ENCODE assay signal across 9 mouse cellular contexts in genomic region chr7:44866276-44867009, GRCm38 (mm10). TPM values are rescaled to one million over a fixed set of nuclear protein-coding genes. Genes with fewer than 3 reads are reported as not detected.
A peak's percentile ranks its signal among the peaks of the same experiment; 100 is the strongest.
DNase-seq lines count a peak whose midpoint lies in the region; ATAC-seq lines count a peak whose summit lies in the region.
"Had no signal": no experiment of that assay in that cellular context is flagged by ENCODE, and none has a peak within 500 bp of the region (broad histone marks: within the 10 kb centered on the region; RNA-seq: fewer than 3 reads in every experiment).

No protein-coding gene starts in this region.

- WGBS in forebrain, embryonic 11.5 days: 72% methylated on average over 15 of the region's 15 CpGs
- 75% methylated on average over 15 of the region's 15 CpGs for WGBS in limb, embryonic 11.5 days

- no peak overlapping the region for H3K27ac ChIP-seq in forebrain, embryonic 11.5 days (ENCODE audit: low read depth, low read length)
- no peak overlapping the region for H3K27ac ChIP-seq in limb, embryonic 11.5 days (replicated peaks; ENCODE audit: low read depth, low read length)

- peaks cover 29% of the 10 kb centered on the region for H3K4me1 ChIP-seq in forebrain, embryonic 11.5 days (replicated peaks; ENCODE audit: control insufficient read depth, insufficient read depth, low read length)
- H3K4me1 ChIP-seq in limb, embryonic 11.5 days (ENCODE audit: control insufficient read depth, insufficient read depth, low read length): peaks cover 24% of the 10 kb centered on the region

- H3K27me3 ChIP-seq in forebrain, embryonic 11.5 days (ENCODE audit: control insufficient read depth, insufficient read depth, low read length): no peaks in the 10 kb centered on the region
- H3K27me3 ChIP-seq in limb, embryonic 11.5 days (ENCODE audit: control insufficient read depth, insufficient read depth, low read length): no peaks in the 10 kb centered on the region
- H3K27me3 ChIP-seq: Patski had no signal

- no peak overlapping the region for H3K4me3 ChIP-seq in forebrain, embryonic 11.5 days (ENCODE audit: low read depth, low read length)
- H3K4me3 ChIP-seq in limb, embryonic 11.5 days (ENCODE audit: low read depth, low read length): no peak overlapping the region

- ATAC-seq in forebrain, embryonic 11.5 days (replicated peaks; ENCODE audit: low FRiP score): no peak
- no peak for ATAC-seq in limb, embryonic 11.5 days (ENCODE audit: insufficient number of reproducible peaks, low FRiP score, low TSS enrichment, low read depth)
- peak; percentile 22 for ATAC-seq in megakaryocyte-erythroid progenitor cell, adult 5-6 weeks (replicated peaks; ENCODE audit: low FRiP score, low TSS enrichment, poor library complexity, severe bottlenecking)
- ATAC-seq: Patski had no signal

- intact Hi-C loops in left cerebral cortex, postnatal 4 days (cut with DNase I): no loop called here
- intact Hi-C loops in left cerebral cortex, postnatal 14 days (cut with DNase I): no loop called here
- intact Hi-C loops in heart, postnatal 25 days (cut with DNase I): loop anchor here (10.0 kb wide), 1 partner anchor 848 kb away; the partner anchor contains the start of genes Rpl18 and Sphk2

- peak; percentile 49 for DNase-seq in left cerebral cortex, postnatal 4 days
- DNase-seq in left cerebral cortex, postnatal 14 days (ENCODE audit: low spot score in 2 of 2): no peak
- DNase-seq in forebrain, embryonic 11.5 days (ENCODE audit: low spot score): no peak
- peak; percentile 59 for DNase-seq in heart, postnatal 25 days (ENCODE audit: low spot score)
- no peak for DNase-seq in limb, embryonic 11.5 days (ENCODE audit: low spot score)
- DNase-seq in layer of hippocampus, postnatal 36 days: no peak
- DNase-seq in right cerebral cortex, postnatal 25 days: no peak

- H3K4me2 ChIP-seq in forebrain, embryonic 11.5 days (ENCODE audit: low read depth, low read length, severe bottlenecking): peak overlapping the region; percentile 15; the same call in 1 of the 2 replicates
- H3K4me2 ChIP-seq in limb, embryonic 11.5 days (ENCODE audit: low read depth, severe bottlenecking): peak overlapping the region; percentile 10; the same call in 1 of the 2 replicates

- H3K36me3 ChIP-seq in forebrain, embryonic 11.5 days (ENCODE audit: control insufficient read depth, insufficient read depth, low read length): peaks cover 20% of the 10 kb centered on the region
- peaks cover 34% of the 10 kb centered on the region; the same call in 1 of the 2 replicates for H3K36me3 ChIP-seq in limb, embryonic 11.5 days (ENCODE audit: control insufficient read depth, insufficient read depth, low read length)

- peak overlapping the region; percentile 20; the same call in 1 of the 2 replicates for H3K9ac ChIP-seq in forebrain, embryonic 11.5 days (ENCODE audit: low read length)
- H3K9ac ChIP-seq in limb, embryonic 11.5 days (ENCODE audit: low read length): no peak overlapping the region

- H3K9me3 ChIP-seq in forebrain, embryonic 11.5 days (ENCODE audit: control insufficient read depth, low read length): no peaks in the 10 kb centered on the region
- H3K9me3 ChIP-seq in limb, embryonic 11.5 days (ENCODE audit: control insufficient read depth, low read length): no peaks in the 10 kb centered on the region

RNA-seq across cellular contexts. Expression of gene Ptov1, which starts 3.1 kb away (rescaled TPM):
- 100 to 1,000 TPM; 423 to 428 TPM for total RNA-seq in left cerebral cortex, postnatal 4 days (2021)
- total RNA-seq in left cerebral cortex, postnatal 14 days (2021): 100 to 1,000 TPM; 263 to 271 TPM
- polyA plus RNA-seq in forebrain, embryonic 11.5 days (2014; fragmentation: Nextera tagmentation; extraction: Ambion mirVana): 454 and 526 TPM in 2 replicates
- 100 to 1,000 TPM; 153 to 165 TPM for total RNA-seq in heart, postnatal 25 days (2021)
- polyA plus RNA-seq in limb, embryonic 11.5 days (2014; fragmentation: Nextera tagmentation; extraction: Ambion mirVana): 410 and 427 TPM in 2 replicates
- total RNA-seq in megakaryocyte-erythroid progenitor cell, adult 5-6 weeks (2014; fragmentation: Nextera tagmentation): 79.6 and 88.8 TPM in 2 replicates
- total RNA-seq in megakaryocyte-erythroid progenitor cell, adult 5-6 weeks (2017): 19.6 and 40.9 TPM in 2 replicates
- 100 to 1,000 TPM; 346 to 359 TPM for total RNA-seq in layer of hippocampus, postnatal 36 days (2021)

RNA-seq across cellular contexts. Expression of gene Pnkp, which starts 9.5 kb away (rescaled TPM):
- total RNA-seq in left cerebral cortex, postnatal 4 days (2021): 10 to 100 TPM; 27.5 to 29.3 TPM
- 10 to 100 TPM; 26.1 to 28.7 TPM for total RNA-seq in left cerebral cortex, postnatal 14 days (2021)
- 31.6 and 32.1 TPM in 2 replicates for polyA plus RNA-seq in forebrain, embryonic 11.5 days (2014; fragmentation: Nextera tagmentation; extraction: Ambion mirVana)
- total RNA-seq in heart, postnatal 25 days (2021): 10 to 100 TPM; 16.0 to 16.6 TPM
- 31.0 and 31.2 TPM in 2 replicates for polyA plus RNA-seq in limb, embryonic 11.5 days (2014; fragmentation: Nextera tagmentation; extraction: Ambion mirVana)
- total RNA-seq in megakaryocyte-erythroid progenitor cell, adult 5-6 weeks (2014; fragmentation: Nextera tagmentation): 25.2 and 58.9 TPM in 2 replicates
- total RNA-seq in megakaryocyte-erythroid progenitor cell, adult 5-6 weeks (2017): 18.4 and 30.5 TPM in 2 replicates
- 10 to 100 TPM; 27.1 to 27.2 TPM for total RNA-seq in layer of hippocampus, postnatal 36 days (2021)

RNA-seq across cellular contexts. Expression of gene Tbc1d17, which starts 17.6 kb away (rescaled TPM):
- total RNA-seq in left cerebral cortex, postnatal 4 days (2021): 10 to 100 TPM; 57.1 to 68.3 TPM
- 10 to 100 TPM; 48.3 to 58.7 TPM for total RNA-seq in left cerebral cortex, postnatal 14 days (2021)
- polyA plus RNA-seq in forebrain, embryonic 11.5 days (2014; fragmentation: Nextera tagmentation; extraction: Ambion mirVana): 67.6 and 69.9 TPM in 2 replicates
- 10 to 100 TPM; 44.3 to 47.0 TPM for total RNA-seq in heart, postnatal 25 days (2021)
- polyA plus RNA-seq in limb, embryonic 11.5 days (2014; fragmentation: Nextera tagmentation; extraction: Ambion mirVana): 60.9 and 69.0 TPM in 2 replicates
- 26.7 and 61.9 TPM in 2 replicates for total RNA-seq in megakaryocyte-erythroid progenitor cell, adult 5-6 weeks (2014; fragmentation: Nextera tagmentation)
- total RNA-seq in megakaryocyte-erythroid progenitor cell, adult 5-6 weeks (2017): 13.7 and 49.6 TPM in 2 replicates
- total RNA-seq in layer of hippocampus, postnatal 36 days (2021): 10 to 100 TPM; 63.7 to 64.6 TPM

RNA-seq across cellular contexts. Expression of gene Akt1s1, which starts 17.7 kb away (rescaled TPM):
- total RNA-seq in left cerebral cortex, postnatal 4 days (2021): 10 to 100 TPM; 74.1 to 85.4 TPM
- 10 to 100 TPM; 80.8 to 81.1 TPM for total RNA-seq in left cerebral cortex, postnatal 14 days (2021)
- 79.9 and 83.0 TPM in 2 replicates for polyA plus RNA-seq in forebrain, embryonic 11.5 days (2014; fragmentation: Nextera tagmentation; extraction: Ambion mirVana)
- 10 to 100 TPM; 61.8 to 75.9 TPM for total RNA-seq in heart, postnatal 25 days (2021)
- polyA plus RNA-seq in limb, embryonic 11.5 days (2014; fragmentation: Nextera tagmentation; extraction: Ambion mirVana): 38.6 and 63.4 TPM in 2 replicates
- 21.1 and 23.7 TPM in 2 replicates for total RNA-seq in megakaryocyte-erythroid progenitor cell, adult 5-6 weeks (2014; fragmentation: Nextera tagmentation)
- total RNA-seq in megakaryocyte-erythroid progenitor cell, adult 5-6 weeks (2017): 19.2 and 24.5 TPM in 2 replicates
- total RNA-seq in layer of hippocampus, postnatal 36 days (2021): 10 to 100 TPM; 78.8 to 80.6 TPM

RNA-seq across cellular contexts. Expression of gene Med25, which starts 26.1 kb away (rescaled TPM):
- 100 to 1,000 TPM; 117 to 122 TPM for total RNA-seq in left cerebral cortex, postnatal 4 days (2021)
- 100 to 1,000 TPM in 1 of 2 experiments, 10 to 100 TPM in 1; 92.5 to 103 TPM for total RNA-seq in left cerebral cortex, postnatal 14 days (2021)
- 135 and 139 TPM in 2 replicates for polyA plus RNA-seq in forebrain, embryonic 11.5 days (2014; fragmentation: Nextera tagmentation; extraction: Ambion mirVana)
- 10 to 100 TPM; 66.7 to 73.9 TPM for total RNA-seq in heart, postnatal 25 days (2021)
- 79.2 and 80.5 TPM in 2 replicates for polyA plus RNA-seq in limb, embryonic 11.5 days (2014; fragmentation: Nextera tagmentation; extraction: Ambion mirVana)
- total RNA-seq in megakaryocyte-erythroid progenitor cell, adult 5-6 weeks (2014; fragmentation: Nextera tagmentation): 42.0 and 71.7 TPM in 2 replicates
- 12.1 and 18.1 TPM in 2 replicates for total RNA-seq in megakaryocyte-erythroid progenitor cell, adult 5-6 weeks (2017)
- 100 to 1,000 TPM in 1 of 2 experiments, 10 to 100 TPM in 1; 97.2 to 113 TPM for total RNA-seq in layer of hippocampus, postnatal 36 days (2021)

Comparison
In these comparisons a context has a peak if more than half of its experiments do, and no peak if none do; other contexts are left out.
1. DNase-seq: peak in left cerebral cortex, postnatal 4 days (single experiment) and heart, postnatal 25 days (single experiment); none in left cerebral cortex, postnatal 14 days (0 of 2), forebrain, embryonic 11.5 days (single experiment), limb, embryonic 11.5 days (single experiment), layer of hippocampus, postnatal 36 days (0 of 2) and right cerebral cortex, postnatal 25 days (single experiment).